12 mouse cellular contexts compared by ENCODE assay signal in genomic region chrX:135601298-135602029, GRCm38 (mm10). TPM values are rescaled to one million over a fixed set of nuclear protein-coding genes. Genes with fewer than 3 reads are reported as not detected.
A peak's percentile ranks its signal among the peaks of the same experiment; 100 is the strongest.
DNase-seq lines count a peak whose midpoint lies in the region; ATAC-seq and TF ChIP-seq lines count a peak whose summit lies in the region.
"Not testable (repeated sequence)": the region's sequence is repeated elsewhere in the genome, so short reads cannot be mapped to it uniquely, and the experiment has no call there.
"Had no signal": no experiment of that assay in that cellular context is flagged by ENCODE, and none has a peak within 500 bp of the region (broad histone marks: within the 10 kb centered on the region; RNA-seq: fewer than 3 reads in every experiment).

No protein-coding gene starts in this region.

- dilution Hi-C loops in CH12.LX (cut with MboI; ENCODE audit: extremely low pct_ligation_motif_present, extremely low pct_unique_long_range_greater_than_20kb, low sequenced_read_pairs) = not testable (repeated sequence)

- TF ChIP-seq POLR2A in CH12.LX (IDR thresholded peaks at IDR 0.05; ENCODE audit: low read depth, low read length); thymus, adult 2 months (IDR thresholded peaks at IDR 0.05; ENCODE audit: control insufficient read depth, extremely low read depth, insufficient read depth, low read length, poor library complexity): not testable (repeated sequence)

- 72% methylated on average over 3 of the region's 3 CpGs for WGBS in midbrain, embryonic 14.5 days
- WGBS in thymus, adult 2 months = 56% methylated on average over 3 of the region's 3 CpGs

- H3K4me2 ChIP-seq in CH12.LX (ENCODE audit: insufficient read depth, low read depth, poor library complexity, severe bottlenecking); midbrain, embryonic 14.5 days (ENCODE audit: low read length): not testable (repeated sequence)

- not testable (repeated sequence) for TF ChIP-seq EP300 in CH12.LX (IDR thresholded peaks at IDR 0.05; ENCODE audit: low read length)

- peak; percentile 57 for DNase-seq in CH12.LX (ENCODE audit: extremely low read depth)
- DNase-seq in brain, adult 2 months (ENCODE audit: low read depth, low spot score) = peak; percentile 76
- peak; percentile 1 for DNase-seq in embryo, embryonic 11 days
- peak; percentile 10 to 34 for DNase-seq in heart, adult 18-20 months
- DNase-seq in kidney, adult 9 months = peak; percentile 75
- DNase-seq in left cerebral cortex, postnatal 25 days (ENCODE audit: low spot score in 2 of 2) = peak; percentile 54 to 85
- peak; percentile 26 for DNase-seq in midbrain, embryonic 14.5 days
- peak; percentile 35 for DNase-seq in thymus, adult 2 months

- not testable (repeated sequence) for H3K9me3 ChIP-seq in CH12.LX (replicated peaks; ENCODE audit: low read length); midbrain, embryonic 14.5 days (ENCODE audit: control insufficient read depth, low read length)

- ATAC-seq in midbrain, embryonic 14.5 days (ENCODE audit: low FRiP score, low TSS enrichment) = not testable (repeated sequence)

- TF ChIP-seq RAD21 in CH12.LX (IDR thresholded peaks at IDR 0.05; ENCODE audit: low read depth, low read length) = peak; percentile 32

- peak; percentile 47 to 68 for TF ChIP-seq CTCF in CH12.LX (conservative IDR thresholded peaks at IDR 0.05 in 1 of 2, IDR thresholded peaks at IDR 0.05 in 1 of 2; ENCODE audit: low read depth in 2 of 2, low read length in 2 of 2)
- TF ChIP-seq CTCF in thymus, adult 2 months (IDR thresholded peaks at IDR 0.05; ENCODE audit: borderline replicate concordance, control insufficient read depth, extremely low read depth, insufficient read depth, low read length, poor library complexity) = not testable (repeated sequence)

- not testable (repeated sequence) for H3K9ac ChIP-seq in CH12.LX (ENCODE audit: insufficient read depth, low read depth); midbrain, embryonic 14.5 days (replicated peaks; ENCODE audit: low read length)

- in situ Hi-C loops in CH12.LX (cut with MboI; ENCODE audit: low pct_ligation_motif_present, low pct_unique_long_range_greater_than_20kb, low sequenced_read_pairs) = not testable (repeated sequence)

- not testable (repeated sequence) for H3K27ac ChIP-seq in CH12.LX (ENCODE audit: insufficient read depth, low read depth); midbrain, embryonic 14.5 days (replicated peaks; ENCODE audit: low read depth, low read length); thymus, adult 2 months (ENCODE audit: control insufficient read depth, insufficient read depth, low read length)

- H3K4me1 ChIP-seq in CH12.LX (ENCODE audit: control insufficient read depth in 1 of 2, insufficient read depth in 2 of 2); midbrain, embryonic 14.5 days (ENCODE audit: control insufficient read depth, insufficient read depth, low read length); thymus, adult 2 months (replicated peaks; ENCODE audit: control insufficient read depth, insufficient read depth, low read length): not testable (repeated sequence)

- H3K4me3 ChIP-seq in CH12.LX (replicated peaks in 1 of 3; ENCODE audit: low read depth in 2 of 3, low read length in 2 of 3, poor library complexity in 1 of 3); midbrain, embryonic 14.5 days (replicated peaks; ENCODE audit: low read depth, low read length); thymus, adult 2 months (ENCODE audit: control insufficient read depth, insufficient read depth, low read length): not testable (repeated sequence)

- intact Hi-C loops in left cerebral cortex, postnatal 25 days (cut with DNase I) = not testable (repeated sequence)

- H3K36me3 ChIP-seq in CH12.LX (replicated peaks in 1 of 2; ENCODE audit: control insufficient read depth in 1 of 2, insufficient read depth in 1 of 2, low read length in 1 of 2); midbrain, embryonic 14.5 days (ENCODE audit: control insufficient read depth, insufficient read depth, low read length); thymus, adult 2 months (ENCODE audit: control insufficient read depth, insufficient read depth, low read length): not testable (repeated sequence)

- H3K27me3 ChIP-seq in CH12.LX (replicated peaks); midbrain, embryonic 14.5 days (ENCODE audit: control insufficient read depth, insufficient read depth, low read length); thymus, adult 2 months (ENCODE audit: control insufficient read depth, insufficient read depth, low read length): not testable (repeated sequence)

- H3K79me2 ChIP-seq in CH12.LX (replicated peaks; ENCODE audit: control insufficient read depth, extremely low read depth, insufficient read depth, poor library complexity, severe bottlenecking) = not testable (repeated sequence)

TF ChIP-seq in CH12.LX, 34 proteins besides CTCF, POLR2A, EP300 and RAD21:
- peak; percentile 46 for TF ChIP-seq SMC3 (IDR thresholded peaks at IDR 0.05; ENCODE audit: low read depth, low read length)
TF ChIP-seq in CH12.LX: peak in this region for 1; not testable (repeated sequence) for 33.

RNA-seq across cellular contexts. Expression of gene Nxf7, which starts 2.9 kb away (rescaled TPM):
- total RNA-seq in CH12.LX (2012; rRNA removed) = 68.3 and 96.7 TPM in 2 replicates
- 120 and 132 TPM in 2 replicates for total RNA-seq in CH12.LX (2014; rRNA removed)
- 133 and 183 TPM in 2 replicates for polyA plus RNA-seq in CH12.LX (2012; ENCODE audit: insufficient read length, low read depth)
- total RNA-seq in heart, adult 18-20 months (2021) = not detected
- 1 to 10 TPM; 2.6 to 3.0 TPM for total RNA-seq in left cerebral cortex, postnatal 25 days (2021)
- polyA plus RNA-seq in midbrain, embryonic 14.5 days (2014; fragmentation: Nextera tagmentation; extraction: Ambion mirVana) = not detected in 2 replicates
- polyA plus RNA-seq in thymus, adult 2 months (2012; rRNA removed) = 0.19 TPM in 1 of 2 replicates, not detected in the other
- total RNA-seq: adrenal gland, adult 18-20 months had no signal
- polyA plus RNA-seq: forebrain, embryonic 11.5 days; lung, embryonic 16.5 days had no signal

RNA-seq across cellular contexts. Expression of gene Prame, which starts 26.0 kb away (rescaled TPM):
- 0.08 TPM in 2 replicates for total RNA-seq in CH12.LX (2012; rRNA removed)
- not detected in 2 replicates for total RNA-seq in CH12.LX (2014; rRNA removed)
- polyA plus RNA-seq in CH12.LX (2012; ENCODE audit: insufficient read length, low read depth) = not detected in 2 replicates
- total RNA-seq in heart, adult 18-20 months (2021) = not detected
- total RNA-seq in left cerebral cortex, postnatal 25 days (2021) = not detected
- polyA plus RNA-seq in midbrain, embryonic 14.5 days (2014; fragmentation: Nextera tagmentation; extraction: Ambion mirVana) = not detected in 2 replicates
- polyA plus RNA-seq in thymus, adult 2 months (2012; rRNA removed) = not detected in 2 replicates
- total RNA-seq: adrenal gland, adult 18-20 months had no signal
- polyA plus RNA-seq: forebrain, embryonic 11.5 days; inflammation-experienced regulatory T-cells, adult 6 months; lung, embryonic 16.5 days had no signal

Comparison
In these comparisons a context has a peak if more than half of its experiments do, and no peak if none do; other contexts are left out.
1. DNase-seq: peak in every context shown above with its lines; median percentile 76 in brain, adult 2 months; 75 in kidney, adult 9 months; 70 in left cerebral cortex, postnatal 25 days; 57 in CH12.LX; 35 in thymus, adult 2 months; 26 in midbrain, embryonic 14.5 days; 22 in heart, adult 18-20 months; 1 in embryo, embryonic 11 days.
2. RNA of gene Nxf7, which starts 2.9 kb away (total RNA-seq): 68.3 to 132 TPM in CH12.LX; 2.6 to 3.0 TPM in left cerebral cortex, postnatal 25 days and not detected in heart, adult 18-20 months; every median in the first group is over 10 times any median in the second.